Mouse (Mus musculus): Measurements from ENCODE around the gene Ctsf. TPM values are rescaled to one million over a fixed set of nuclear protein-coding genes. Genes with fewer than 3 reads are reported as not detected.
"Not testable (repeated sequence)": the region's sequence is repeated elsewhere in the genome, so short reads cannot be mapped to it uniquely, and the experiment has no call there.

Ctsf gene
- polyA plus RNA-seq, 1 experiment from 2014 or later: 15.6 TPM

- peak overlapping the region; percentile 71 for H3K4me2 ChIP-seq (replicated peaks; ENCODE audit: low read depth)
- ATAC-seq; H3K4me1 ChIP-seq (replicated peaks; ENCODE audit: control insufficient read depth, insufficient read depth, low read length); H3K36me3 ChIP-seq (ENCODE audit: control insufficient read depth, insufficient read depth); H3K9me3 ChIP-seq (ENCODE audit: control insufficient read depth); H3K27me3 ChIP-seq (replicated peaks; ENCODE audit: control insufficient read depth, insufficient read depth, low read length); H3K9ac ChIP-seq (ENCODE audit: low read depth, low read length): not testable (repeated sequence)
- TF ChIP-seq CTCF (IDR thresholded peaks at IDR 0.05; ENCODE audit: low read depth): peak; percentile 31; the same call in 1 of the 2 replicates
- 76% methylated on average over 8 of the region's 8 CpGs for WGBS
- peak overlapping the region; percentile 83 for H3K4me3 ChIP-seq (ENCODE audit: low read depth, low read length)
- peak overlapping the region; percentile 92 for H3K27ac ChIP-seq (ENCODE audit: low read depth, low read length)
Measured at GRCm38 (mm10) chr19:4812334-4812949, 42.5 kb upstream of the Ctsf start.

GRCm38 (mm10) chr19:4813015-4813414, 41.9 kb upstream of the Ctsf start:
- Histone ChIP-seq H3K9me3 (ENCODE audit: control insufficient read depth) (0 out of 2 replicates have a peak, but pooled peaks cover 3% of the 10 kb centered on the region), H3K4me1 (replicated peaks; ENCODE audit: control insufficient read depth, insufficient read depth, low read length) (peaks cover 5% of the 10 kb centered on the region; the same call in 1 of the 2 replicates), H3K36me3 (ENCODE audit: control insufficient read depth, insufficient read depth) (no peaks in the 10 kb centered on the region), H3K4me2 (replicated peaks; ENCODE audit: low read depth) (no peak overlapping the region), H3K27ac (ENCODE audit: low read depth, low read length) (no peak overlapping the region), H3K27me3 (replicated peaks; ENCODE audit: control insufficient read depth, insufficient read depth, low read length) (no peaks in the 10 kb centered on the region), H3K9ac (ENCODE audit: low read depth, low read length) (no peak overlapping the region), H3K4me3 (ENCODE audit: low read depth, low read length) (no peak overlapping the region)
- 85% methylated on average over 6 of the region's 6 CpGs for WGBS
- ATAC-seq: no peak
- peak; percentile 56 for TF ChIP-seq CTCF (IDR thresholded peaks at IDR 0.05; ENCODE audit: low read depth)

- peak; percentile 90 for ATAC-seq
- WGBS: 16% methylated on average over 1 of the region's 1 CpGs
- peak overlapping the region; percentile 17; the same call in 1 of the 2 replicates for H3K4me2 ChIP-seq (replicated peaks; ENCODE audit: low read depth)
- peak overlapping the region; percentile 79 for H3K27ac ChIP-seq (ENCODE audit: low read depth, low read length)
- no peaks in the 10 kb centered on the region for H3K36me3 ChIP-seq (ENCODE audit: control insufficient read depth, insufficient read depth)
- no peaks in the 10 kb centered on the region for H3K27me3 ChIP-seq (replicated peaks; ENCODE audit: control insufficient read depth, insufficient read depth, low read length)
- H3K4me3 ChIP-seq (ENCODE audit: low read depth, low read length): no peak overlapping the region
- 0 out of 2 replicates have a peak, but pooled peaks cover 3% of the 10 kb centered on the region for H3K9me3 ChIP-seq (ENCODE audit: control insufficient read depth)
- no peak overlapping the region for H3K9ac ChIP-seq (ENCODE audit: low read depth, low read length)
- no peaks in the 10 kb centered on the region; the same call in 1 of the 2 replicates for H3K4me1 ChIP-seq (replicated peaks; ENCODE audit: control insufficient read depth, insufficient read depth, low read length)
- no peak for TF ChIP-seq CTCF (IDR thresholded peaks at IDR 0.05; ENCODE audit: low read depth)
Measured at GRCm38 (mm10) chr19:4817182-4817835, 37.6 kb upstream of the Ctsf start.

- 38% methylated on average over 5 of the region's 5 CpGs for WGBS
- H3K36me3 ChIP-seq (ENCODE audit: control insufficient read depth, insufficient read depth): peaks cover 13% of the 10 kb centered on the region
- H3K27ac ChIP-seq (ENCODE audit: low read depth, low read length): peak overlapping the region; percentile 57; the same call in 1 of the 2 replicates
- H3K9me3 ChIP-seq (ENCODE audit: control insufficient read depth): no peaks in the 10 kb centered on the region
- peak overlapping the region; percentile 32; the same call in 1 of the 2 replicates for H3K4me2 ChIP-seq (replicated peaks; ENCODE audit: low read depth)
- TF ChIP-seq CTCF (IDR thresholded peaks at IDR 0.05; ENCODE audit: low read depth): peak; percentile 62
- ATAC-seq: peak; percentile 91
- no peaks in the 10 kb centered on the region for H3K27me3 ChIP-seq (replicated peaks; ENCODE audit: control insufficient read depth, insufficient read depth, low read length)
- no peak overlapping the region for H3K9ac ChIP-seq (ENCODE audit: low read depth, low read length)
- no peak overlapping the region for H3K4me3 ChIP-seq (ENCODE audit: low read depth, low read length)
- H3K4me1 ChIP-seq (replicated peaks; ENCODE audit: control insufficient read depth, insufficient read depth, low read length): no peaks in the 10 kb centered on the region; the same call in 1 of the 2 replicates
Measured at GRCm38 (mm10) chr19:4820678-4821303, 34.1 kb upstream of the Ctsf start.

GRCm38 (mm10) chr19:4828444-4829114, 26.4 kb upstream of the Ctsf start:
- no peaks in the 10 kb centered on the region for H3K4me1 ChIP-seq (replicated peaks; ENCODE audit: control insufficient read depth, insufficient read depth, low read length)
- peaks cover 23% of the 10 kb centered on the region for H3K36me3 ChIP-seq (ENCODE audit: control insufficient read depth, insufficient read depth)
- TF ChIP-seq CTCF (IDR thresholded peaks at IDR 0.05; ENCODE audit: low read depth): no peak
- H3K4me2 ChIP-seq (replicated peaks; ENCODE audit: low read depth): peak overlapping the region; percentile 30
- ATAC-seq: peak; percentile 70
- no peak overlapping the region for H3K4me3 ChIP-seq (ENCODE audit: low read depth, low read length)
- WGBS: 36% methylated on average over 16 of the region's 16 CpGs
- H3K9me3 ChIP-seq (ENCODE audit: control insufficient read depth): no peaks in the 10 kb centered on the region
- H3K27me3 ChIP-seq (replicated peaks; ENCODE audit: control insufficient read depth, insufficient read depth, low read length): no peaks in the 10 kb centered on the region
- no peak overlapping the region for H3K9ac ChIP-seq (ENCODE audit: low read depth, low read length)
- H3K27ac ChIP-seq (ENCODE audit: low read depth, low read length): no peak overlapping the region

- 48% methylated on average over 7 of the region's 7 CpGs for WGBS
- Histone ChIP-seq H3K4me2 (replicated peaks; ENCODE audit: low read depth) (peak overlapping the region; percentile 30; the same call in 1 of the 2 replicates), H3K4me1 (replicated peaks; ENCODE audit: control insufficient read depth, insufficient read depth, low read length) (no peaks in the 10 kb centered on the region), H3K36me3 (ENCODE audit: control insufficient read depth, insufficient read depth) (peaks cover 23% of the 10 kb centered on the region), H3K27me3 (replicated peaks; ENCODE audit: control insufficient read depth, insufficient read depth, low read length) (no peaks in the 10 kb centered on the region), H3K27ac (ENCODE audit: low read depth, low read length) (no peak overlapping the region), H3K9ac (ENCODE audit: low read depth, low read length) (no peak overlapping the region), H3K4me3 (ENCODE audit: low read depth, low read length) (no peak overlapping the region), H3K9me3 (ENCODE audit: control insufficient read depth) (no peaks in the 10 kb centered on the region)
- TF ChIP-seq CTCF (IDR thresholded peaks at IDR 0.05; ENCODE audit: low read depth): no peak
- ATAC-seq: peak; percentile 21; the same call in 1 of the 2 replicates
Measured at GRCm38 (mm10) chr19:4829156-4829555, 25.8 kb upstream of the Ctsf start.

Measured in intestine, postnatal 0 days (tissue).